Mouse (Mus musculus) limb, embryonic 12.5 days (tissue): ENCODE data around the gene Zfp651. TPM values are rescaled to one million over a fixed set of nuclear protein-coding genes. Genes with fewer than 3 reads are reported as not detected.

Experiments used
- ATAC-seq: fragments of 200-750 bp; cut with Nextera tagmentation; 2 replicates; pipeline ENCODE4 v1.8.0; 2017; ENCODE audit warnings: low read depth, moderate TSS enrichment; ENCODE audit not compliant: insufficient number of reproducible peaks, insufficient read depth, low FRiP score, low TSS enrichment
- H3K27ac ChIP-seq: fragments of 300-500 bp; sonication (generic); 2 replicates; pipeline ENCODE4 v1.5.1; 2016; ENCODE audit warnings: mild to moderate bottlenecking, moderate library complexity
- H3K27me3 ChIP-seq: fragments of 300-500 bp; sonication (generic); 2 replicates; pipeline ENCODE4 v1.6.1; 2016; ENCODE audit warnings: mild to moderate bottlenecking, moderate library complexity
- H3K36me3 ChIP-seq: fragments of 300-500 bp; sonication (generic); 2 replicates; pipeline ENCODE4 v1.6.1; 2016; ENCODE audit warnings: mild to moderate bottlenecking, moderate library complexity
- H3K4me1 ChIP-seq: fragments of 300-500 bp; sonication (generic); replicated peaks from 2 replicates; pipeline ENCODE4 v1.6.1; 2016
- H3K4me2 ChIP-seq: fragments of 300-500 bp; sonication (generic); 2 replicates; pipeline ENCODE4 v1.6.1; 2016; ENCODE audit warnings: mild to moderate bottlenecking, moderate library complexity
- H3K4me3 ChIP-seq: fragments of 300-500 bp; sonication (generic); replicated peaks from 2 replicates; pipeline ENCODE4 v1.5.1; 2016; ENCODE audit warnings: mild to moderate bottlenecking
- H3K9ac ChIP-seq: fragments of 300-500 bp; sonication (generic); replicated peaks from 2 replicates; pipeline ENCODE4 v1.6.1; 2016; ENCODE audit warnings: mild to moderate bottlenecking, moderate library complexity
- H3K9me3 ChIP-seq: fragments of 300-500 bp; sonication (generic); 2 replicates; pipeline ENCODE4 v1.6.1; 2016; ENCODE audit warnings: mild to moderate bottlenecking, moderate library complexity
- WGBS: fragments of 180-500 bp; shearing (Covaris S2); methylation state at CpG from one replicate; pipeline ENCODE4 v1.1.7; 2016; 5-methylcytosine and 5-hydroxymethylcytosine counted together
- polyA plus RNA-seq: library from polyadenylated mRNA; unstranded; fragments of >200 nt; fragmentation: Nextera tagmentation; extraction: Ambion mirVana; gene quantifications from 2 replicates; pipeline ENCODE4 v1.2.1, GENCODE M21; 2016

Gene Zfp651
- polyA plus RNA-seq, 1 experiment from 2014 or later = 16.7 TPM

DNA sequence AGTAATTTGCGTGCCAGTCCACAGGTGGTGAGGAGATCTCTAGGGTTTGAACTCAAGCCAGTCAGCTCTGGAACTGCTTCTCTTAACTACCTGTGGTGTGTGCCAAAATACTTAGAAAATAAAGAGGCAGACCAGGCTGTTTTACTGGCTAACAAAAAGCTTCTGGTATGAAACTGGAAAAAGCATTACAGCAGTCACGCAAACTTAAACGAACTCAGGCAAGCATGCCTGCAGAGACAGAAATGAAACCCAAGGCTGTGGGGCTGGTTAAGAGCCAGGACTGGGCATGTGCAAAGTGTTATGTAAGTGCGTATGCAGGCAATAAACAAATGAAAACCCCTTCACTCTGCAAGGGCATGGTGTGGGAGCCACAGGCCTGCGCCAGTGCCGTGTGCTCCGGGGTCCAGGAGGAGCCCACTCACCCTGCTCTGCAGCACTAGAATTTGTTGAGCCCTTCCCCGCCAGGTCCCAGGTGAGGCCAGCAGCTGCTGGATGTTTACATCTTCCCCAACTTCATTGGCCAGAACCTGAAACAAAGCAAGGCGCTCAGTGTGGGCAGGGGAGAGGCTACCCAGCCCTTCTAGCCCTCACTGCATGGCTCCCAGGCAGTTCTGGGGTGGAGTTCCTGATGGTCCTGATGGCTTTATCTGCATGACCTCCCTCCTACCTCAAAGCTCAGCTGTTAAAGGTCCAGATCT lies 60.1 kb downstream of the Zfp651 start:
- 53% methylated on average over 9 of the region's 9 CpGs for WGBS
- Histone ChIP-seq H3K4me2 (0 out of 2 replicates have a peak overlapping the region, but pooled peaks have one; percentile 8), H3K27ac (peak overlapping the region; percentile 85), H3K27me3 (0 out of 2 replicates have a peak, but pooled peaks cover 5% of the 10 kb centered on the region), H3K4me3 (no peak overlapping the region), H3K9me3 (no peaks in the 10 kb centered on the region), H3K9ac (no peak overlapping the region; the same call in 1 of the 2 replicates), H3K4me1 (peaks cover 12% of the 10 kb centered on the region), H3K36me3 (no peaks in the 10 kb centered on the region)
- peak; percentile 48; the same call in 1 of the 2 replicates for ATAC-seq

DNA sequence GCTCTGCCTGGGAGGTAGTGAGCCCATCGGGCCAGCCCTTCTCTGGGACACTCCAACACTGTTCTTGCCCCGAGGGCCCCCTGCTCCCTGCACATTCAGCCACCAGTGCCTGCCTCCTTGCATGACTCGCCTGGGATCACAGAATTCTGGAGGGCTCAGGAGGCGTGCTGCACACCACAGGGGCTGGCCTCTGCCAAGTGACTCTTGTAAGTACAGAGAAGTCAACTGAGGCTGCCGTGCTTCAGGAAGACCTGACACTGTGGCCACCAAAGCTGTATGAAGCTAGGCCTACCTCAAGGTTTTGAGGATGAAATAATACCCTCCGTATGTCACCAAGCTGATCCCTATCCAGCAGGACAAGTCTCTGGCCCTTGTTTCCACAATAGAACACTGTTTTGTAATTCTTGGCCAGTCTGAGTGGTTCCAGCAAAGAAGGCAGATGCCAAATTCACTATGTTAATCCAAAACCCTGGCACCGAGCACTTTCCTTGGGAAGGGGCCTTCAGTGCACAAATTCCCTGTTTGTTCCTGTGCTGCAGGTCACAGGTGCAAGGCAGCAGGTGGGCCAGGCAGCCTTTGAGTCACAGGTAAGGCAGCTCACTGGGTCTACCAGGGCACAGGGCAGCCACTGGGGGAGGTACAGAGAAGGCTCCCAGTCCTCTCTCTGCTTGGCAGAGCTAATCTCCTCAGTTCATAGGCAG lies 60.8 kb downstream of the Zfp651 start:
- H3K9me3 ChIP-seq = no peaks in the 10 kb centered on the region
- 64% methylated on average over 7 of the region's 7 CpGs for WGBS
- peak overlapping the region; percentile 85 for H3K27ac ChIP-seq

GRCm38 (mm10) chr9:121820765-121821164 lies 61.6 kb downstream of the Zfp651 start:
- Histone ChIP-seq H3K27me3 (0 out of 2 replicates have a peak, but pooled peaks cover 3% of the 10 kb centered on the region), H3K9ac (no peak overlapping the region), H3K4me1 (peaks cover 12% of the 10 kb centered on the region), H3K4me2 (no peak overlapping the region), H3K36me3 (no peaks in the 10 kb centered on the region), H3K4me3 (no peak overlapping the region), H3K9me3 (no peaks in the 10 kb centered on the region), H3K27ac (no peak overlapping the region)
- WGBS = 70% methylated on average over 5 of the region's 5 CpGs
- ATAC-seq = no peak

More for the DNA sequence above, 60.8 kb downstream of the Zfp651 start:
- Histone ChIP-seq H3K4me2 (0 out of 2 replicates have a peak overlapping the region, but pooled peaks have one; percentile 8), H3K4me3 (no peak overlapping the region), H3K4me1 (peaks cover 12% of the 10 kb centered on the region), H3K27me3 (0 out of 2 replicates have a peak, but pooled peaks cover 5% of the 10 kb centered on the region), H3K9ac (no peak overlapping the region; the same call in 1 of the 2 replicates), H3K36me3 (no peaks in the 10 kb centered on the region)
- ATAC-seq = no peak

Other genes with a start within 250 kb of the Zfp651 start
- 0.45 TPM in 1 of 2 replicates, not detected in the other for gene Lyzl4, start 117.2 kb upstream of the Zfp651 start, polyA plus RNA-seq
- gene Vipr1, start 116.6 kb upstream of the Zfp651 start, polyA plus RNA-seq = 0.69 and 1.1 TPM in 2 replicates
- gene Sec22c, start 53.8 kb upstream of the Zfp651 start, polyA plus RNA-seq = 13.9 and 16.2 TPM in 2 replicates
- 95.8 and 105 TPM in 2 replicates for gene Ss18l2, start 49.0 kb upstream of the Zfp651 start, polyA plus RNA-seq
- gene Nktr, start 40.2 kb upstream of the Zfp651 start, polyA plus RNA-seq = 68.4 and 71.5 TPM in 2 replicates
- gene Klhl40, start 18.3 kb downstream of the Zfp651 start, polyA plus RNA-seq = 5.9 and 7.0 TPM in 2 replicates
- 0.19 and 0.22 TPM in 2 replicates for gene Hhatl, start 33.2 kb downstream of the Zfp651 start, polyA plus RNA-seq
- gene Ccdc13, start 80.1 kb downstream of the Zfp651 start, polyA plus RNA-seq = 0.15 and 0.58 TPM in 2 replicates
- 152 and 161 TPM in 2 replicates for gene Higd1a, start 99.0 kb downstream of the Zfp651 start, polyA plus RNA-seq
- gene Ackr2, start 139.0 kb downstream of the Zfp651 start, polyA plus RNA-seq = 0.50 TPM in 1 of 2 replicates, not detected in the other
- not detected in 2 replicates for gene Cyp8b1, start 157.0 kb downstream of the Zfp651 start, polyA plus RNA-seq
- 1.6 and 1.8 TPM in 2 replicates for gene Fam198a, start 191.7 kb downstream of the Zfp651 start, polyA plus RNA-seq
- 10.4 and 11.2 TPM in 2 replicates for gene Pomgnt2, start 237.8 kb downstream of the Zfp651 start, polyA plus RNA-seq